Mouse (Mus musculus): ENCODE measurements around the gene Aatk.

The Aatk gene

GRCm38 (mm10) chr11:119989115-119989564 lies 57.8 kb downstream of the Aatk start:
- no peak for DNase-seq (ENCODE audit: low read depth, low spot score)

GRCm38 (mm10) chr11:119988391-119988790 lies 58.6 kb downstream of the Aatk start:
- DNase-seq (ENCODE audit: low read depth, low spot score) = no peak

GRCm38 (mm10) chr11:119987876-119988275 lies 59.1 kb downstream of the Aatk start:
- no peak for DNase-seq (ENCODE audit: low read depth, low spot score)

- DNase-seq (ENCODE audit: low read depth, low spot score) = no peak
Measured at GRCm38 (mm10) chr11:119986751-119987425, 60.1 kb downstream of the Aatk start.

GRCm38 (mm10) chr11:119983151-119983550 lies 63.8 kb downstream of the Aatk start:
- no peak for DNase-seq (ENCODE audit: low read depth, low spot score)

- DNase-seq (ENCODE audit: low read depth, low spot score) = no peak
Measured at GRCm38 (mm10) chr11:119982236-119982635, 64.7 kb downstream of the Aatk start.

GRCm38 (mm10) chr11:119981769-119982168 lies 65.2 kb downstream of the Aatk start:
- DNase-seq (ENCODE audit: low read depth, low spot score) = no peak

GRCm38 (mm10) chr11:119979596-119980385 lies 67.2 kb downstream of the Aatk start:
- no peak for DNase-seq (ENCODE audit: low read depth, low spot score)

GRCm38 (mm10) chr11:119978701-119979100 lies 68.3 kb downstream of the Aatk start:
- DNase-seq (ENCODE audit: low read depth, low spot score) = no peak

- DNase-seq (ENCODE audit: low read depth, low spot score) = no peak
Measured at GRCm38 (mm10) chr11:119975739-119976501, 71.0 kb downstream of the Aatk start.

- DNase-seq (ENCODE audit: low read depth, low spot score) = no peak
Measured at GRCm38 (mm10) chr11:119973789-119974188, 73.2 kb downstream of the Aatk start.

- no peak for DNase-seq (ENCODE audit: low read depth, low spot score)
Measured at GRCm38 (mm10) chr11:119970021-119970851, 76.7 kb downstream of the Aatk start.

- DNase-seq (ENCODE audit: low read depth, low spot score) = no peak
Measured at GRCm38 (mm10) chr11:119967892-119968291, 79.1 kb downstream of the Aatk start.

- DNase-seq (ENCODE audit: low read depth, low spot score) = no peak
Measured at GRCm38 (mm10) chr11:119967401-119967800, 79.6 kb downstream of the Aatk start.

GRCm38 (mm10) chr11:119966294-119966693 lies 80.7 kb downstream of the Aatk start:
- DNase-seq (ENCODE audit: low read depth, low spot score) = no peak

GRCm38 (mm10) chr11:119965053-119965452 lies 81.9 kb downstream of the Aatk start:
- no peak for DNase-seq (ENCODE audit: low read depth, low spot score)

GRCm38 (mm10) chr11:119961511-119961910 lies 85.5 kb downstream of the Aatk start:
- DNase-seq (ENCODE audit: low read depth, low spot score) = no peak

GRCm38 (mm10) chr11:119960671-119961070 lies 86.3 kb downstream of the Aatk start:
- no peak for DNase-seq (ENCODE audit: low read depth, low spot score)

- no peak for DNase-seq (ENCODE audit: low read depth, low spot score)
Measured at GRCm38 (mm10) chr11:119959714-119960113, 87.3 kb downstream of the Aatk start.

GRCm38 (mm10) chr11:119958856-119959255 lies 88.1 kb downstream of the Aatk start:
- no peak for DNase-seq (ENCODE audit: low read depth, low spot score)

Measured in WW6 (cell line).